Mouse (Mus musculus): ENCODE results near the gene Pcbd2. TPM values are rescaled to one million over a fixed set of nuclear protein-coding genes. Genes with fewer than 3 reads are reported as not detected.

Gene Pcbd2
- polyA plus RNA-seq, 1 experiment from 2014 or later, result 71.8 TPM

DNA sequence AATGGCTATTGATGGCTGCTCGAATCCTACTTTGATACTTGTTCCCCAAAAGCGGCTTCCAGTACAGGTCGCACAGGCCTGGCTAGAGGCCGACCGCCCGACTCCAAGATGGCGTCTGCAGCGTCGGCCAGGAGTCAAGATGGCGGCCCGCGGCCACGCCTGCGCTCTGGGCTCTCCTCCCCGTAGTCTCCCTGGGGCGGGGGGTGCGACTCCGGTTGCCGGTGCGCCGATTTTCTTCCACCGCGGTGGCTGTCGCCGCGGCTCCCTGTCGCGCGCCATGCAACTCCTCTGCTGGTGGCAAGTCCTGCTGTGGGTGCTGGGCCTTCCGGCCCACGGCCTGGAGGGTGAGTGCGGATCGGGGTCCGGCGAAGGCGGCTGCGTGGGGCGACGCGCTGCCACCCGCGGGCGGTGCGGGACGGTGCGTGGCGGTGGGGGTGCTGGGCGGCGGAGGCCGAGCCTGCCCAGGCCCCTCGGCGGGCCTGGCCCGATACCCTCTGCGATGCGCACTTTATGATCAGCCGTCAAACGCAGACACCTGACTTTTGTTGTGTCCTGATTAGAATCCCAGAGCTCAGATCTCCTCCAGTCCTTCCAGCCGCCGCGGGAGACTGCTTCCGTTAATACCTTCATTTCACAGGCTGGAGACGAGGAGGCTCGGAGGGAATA is 12.5 kb upstream of the Pcbd2 start, which contains the start of gene Txndc15:
Gene Txndc15 (plus strand): TSS at position 150 of the 666 bp plus-strand sequence.
- Histone ChIP-seq H3K27me3 (replicated peaks) (no peaks in the 10 kb centered on the region), H3K36me3 (peaks cover 7% of the 10 kb centered on the region), H3K9me3 (no peaks in the 10 kb centered on the region), H3K9ac (peak within 1 kb of the TSS; percentile 95), H3K27ac (peak within 1 kb of the TSS; percentile 82), H3K4me2 (replicated peaks) (peak within 1 kb of the TSS; percentile 71), H3K4me3 (replicated peaks) (peak within 1 kb of the TSS; percentile 95), H3K4me1 (replicated peaks) (0 out of 2 replicates have a peak, but pooled peaks cover 3% of the 10 kb centered on the region)
- peak; percentile 97 for ATAC-seq
- under 1% methylated on average over 61 of the region's 63 CpGs for WGBS

DNA sequence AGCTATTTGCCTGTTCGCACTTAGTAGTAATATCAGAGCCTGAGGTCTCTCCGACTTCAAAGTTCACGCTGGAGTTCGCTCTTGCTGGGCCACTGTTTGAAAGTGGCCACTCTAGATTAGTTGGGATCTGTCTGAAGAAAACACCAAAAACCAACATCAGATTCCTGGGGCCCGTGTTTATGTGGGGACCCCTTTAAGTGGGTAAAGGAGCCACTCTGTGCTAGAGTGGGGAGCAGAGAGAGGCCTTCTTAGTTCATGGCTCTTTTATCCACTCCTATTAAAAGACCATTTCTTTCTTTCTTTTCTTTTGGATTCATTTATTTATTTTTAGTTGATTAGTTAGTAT is 12.0 kb upstream of the Pcbd2 start:
- H3K27me3 ChIP-seq (replicated peaks), result no peaks in the 10 kb centered on the region
- no peaks in the 10 kb centered on the region for H3K9me3 ChIP-seq
- H3K36me3 ChIP-seq, result peaks cover 12% of the 10 kb centered on the region
- peak; percentile 1; the same call in 1 of the 2 replicates for ATAC-seq
- peak overlapping the region; percentile 95 for H3K4me3 ChIP-seq (replicated peaks)
- WGBS, result 11% methylated on average over 5 of the region's 5 CpGs
- H3K27ac ChIP-seq, result peak overlapping the region; percentile 82
- H3K4me2 ChIP-seq (replicated peaks), result peak overlapping the region; percentile 71
- 0 out of 2 replicates have a peak, but pooled peaks cover 3% of the 10 kb centered on the region for H3K4me1 ChIP-seq (replicated peaks)
- peak overlapping the region; percentile 95 for H3K9ac ChIP-seq

DNA sequence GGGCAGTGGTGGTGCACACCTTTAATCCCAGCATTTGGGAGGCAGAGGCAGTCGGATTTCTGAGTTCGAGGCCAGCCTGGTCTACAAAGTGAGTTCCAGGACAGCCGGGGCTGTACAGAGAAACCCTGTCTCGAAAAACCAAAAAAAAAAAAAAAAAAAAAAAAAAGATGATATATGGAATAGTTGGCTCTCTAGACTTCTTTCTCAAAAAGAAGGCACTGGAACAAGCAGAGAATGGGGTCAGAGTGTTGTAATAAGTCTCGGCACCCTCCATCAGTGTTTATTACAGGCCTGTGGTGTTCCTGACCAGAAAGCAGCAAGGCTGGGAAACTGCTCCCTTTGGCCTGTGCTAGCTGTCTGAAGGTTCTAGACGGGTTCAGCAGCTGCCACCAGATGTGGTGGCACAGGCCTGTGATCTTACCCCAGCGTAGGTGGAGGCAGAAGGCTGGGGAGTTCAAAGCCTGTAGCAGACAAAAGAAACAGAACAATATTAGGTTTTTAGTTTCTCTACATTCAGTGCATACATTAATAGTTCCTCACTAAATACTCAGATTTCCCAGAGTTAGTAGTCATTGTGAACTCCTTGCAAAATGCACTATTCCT is 11.2 kb upstream of the Pcbd2 start:
- no peak for ATAC-seq
- 80% methylated on average over 7 of the region's 7 CpGs for WGBS
- no peak overlapping the region for H3K9ac ChIP-seq
- no peak overlapping the region; the same call in 1 of the 2 replicates for H3K4me3 ChIP-seq (replicated peaks)
- H3K9me3 ChIP-seq, result no peaks in the 10 kb centered on the region
- no peak overlapping the region for H3K4me2 ChIP-seq (replicated peaks)
- no peaks in the 10 kb centered on the region for H3K27me3 ChIP-seq (replicated peaks)
- no peak overlapping the region for H3K27ac ChIP-seq
- H3K36me3 ChIP-seq, result peaks cover 16% of the 10 kb centered on the region
- 0 out of 2 replicates have a peak, but pooled peaks cover 3% of the 10 kb centered on the region for H3K4me1 ChIP-seq (replicated peaks)

DNA sequence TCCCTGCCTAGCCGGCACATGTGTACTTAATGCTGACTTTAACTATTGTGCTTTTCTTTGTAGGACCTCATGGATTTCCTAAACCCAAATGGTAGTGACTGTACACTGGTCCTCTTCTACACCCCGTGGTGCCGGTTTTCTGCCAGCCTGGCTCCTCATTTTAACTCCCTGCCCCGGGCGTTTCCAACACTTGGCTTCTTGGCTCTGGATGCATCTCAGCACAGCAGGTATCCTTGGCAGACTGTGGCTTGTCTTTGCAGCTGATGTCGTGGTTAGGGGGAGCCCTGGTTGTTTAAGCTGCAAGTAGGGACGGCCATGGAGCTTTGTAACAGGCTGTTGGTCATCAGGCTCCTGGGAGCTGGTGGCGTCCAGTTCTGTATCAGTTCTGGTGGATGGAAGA is 5.7 kb upstream of the Pcbd2 start:
- 79% methylated on average over 8 of the region's 8 CpGs for WGBS
- H3K4me2 ChIP-seq (replicated peaks), result no peak overlapping the region
- H3K36me3 ChIP-seq, result peaks cover 20% of the 10 kb centered on the region
- no peak overlapping the region for H3K27ac ChIP-seq
- no peak for ATAC-seq
- H3K9ac ChIP-seq, result no peak overlapping the region
- H3K27me3 ChIP-seq (replicated peaks), result no peaks in the 10 kb centered on the region
- no peak overlapping the region for H3K4me3 ChIP-seq (replicated peaks)
- H3K4me1 ChIP-seq (replicated peaks), result no peaks in the 10 kb centered on the region
- H3K9me3 ChIP-seq, result no peaks in the 10 kb centered on the region

DNA sequence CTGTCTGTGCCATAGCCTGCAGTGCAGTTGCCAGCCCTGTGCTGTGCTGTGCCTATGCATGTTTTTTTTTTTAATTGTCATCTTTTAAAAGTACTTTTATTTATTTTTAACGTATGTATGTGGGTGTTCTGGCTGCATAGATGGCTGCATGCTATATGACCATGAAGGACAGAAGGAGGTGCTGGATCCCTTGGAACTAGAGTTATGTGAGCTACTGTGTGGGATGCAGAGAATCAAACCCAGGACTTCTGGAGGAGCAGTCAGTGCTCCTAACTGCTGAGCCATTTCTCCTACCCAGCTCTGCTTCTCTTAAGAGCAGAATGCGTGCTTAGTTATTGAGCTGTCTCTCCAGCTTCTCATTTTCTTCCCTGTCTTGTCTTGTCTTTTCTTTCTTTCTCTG is 5.2 kb upstream of the Pcbd2 start:
- ATAC-seq, result no peak
- peaks cover 20% of the 10 kb centered on the region for H3K36me3 ChIP-seq
- H3K27me3 ChIP-seq (replicated peaks), result no peaks in the 10 kb centered on the region
- no peak overlapping the region for H3K4me3 ChIP-seq (replicated peaks)
- no peaks in the 10 kb centered on the region for H3K4me1 ChIP-seq (replicated peaks)
- H3K9ac ChIP-seq, result no peak overlapping the region
- 90% methylated on average over 2 of the region's 2 CpGs for WGBS
- no peaks in the 10 kb centered on the region for H3K9me3 ChIP-seq
- no peak overlapping the region for H3K4me2 ChIP-seq (replicated peaks)
- no peak overlapping the region for H3K27ac ChIP-seq

DNA sequence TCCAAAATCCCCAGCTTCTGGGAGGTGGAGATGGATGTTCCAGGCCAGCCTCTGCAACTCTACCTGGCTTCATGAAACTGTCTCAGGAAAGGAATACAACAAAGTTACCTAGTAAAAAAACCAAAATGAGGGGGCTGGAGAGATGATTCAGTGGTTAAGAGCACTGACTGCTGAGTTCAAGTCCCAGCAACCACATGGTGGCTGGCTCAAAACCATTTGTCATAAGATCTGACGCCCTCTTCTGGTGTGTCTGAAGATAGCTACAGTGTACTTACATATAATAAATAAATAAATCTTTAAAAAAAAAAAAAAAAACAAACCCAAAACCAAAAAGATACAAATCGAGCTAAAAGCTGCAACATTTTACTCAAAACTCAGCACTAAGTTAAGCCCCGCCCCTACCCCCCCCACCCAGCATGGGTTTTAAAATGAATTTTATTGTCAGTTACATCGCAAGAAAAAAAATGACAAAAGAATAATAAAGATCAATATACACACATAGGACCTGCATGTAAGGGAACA is 509 bp upstream of the Pcbd2 start:
- no peaks in the 10 kb centered on the region for H3K4me1 ChIP-seq (replicated peaks)
- peaks cover 2% of the 10 kb centered on the region; the same call in 1 of the 2 replicates for H3K36me3 ChIP-seq
- H3K9ac ChIP-seq, result peak overlapping the region; percentile 75
- WGBS, result 4% methylated on average over 4 of the region's 4 CpGs
- peak overlapping the region; percentile 70 for H3K4me2 ChIP-seq (replicated peaks)
- H3K4me3 ChIP-seq (replicated peaks), result peak overlapping the region; percentile 66
- H3K27me3 ChIP-seq (replicated peaks), result no peaks in the 10 kb centered on the region
- ATAC-seq, result no peak
- H3K27ac ChIP-seq, result peak overlapping the region; percentile 99
- no peaks in the 10 kb centered on the region for H3K9me3 ChIP-seq

DNA sequence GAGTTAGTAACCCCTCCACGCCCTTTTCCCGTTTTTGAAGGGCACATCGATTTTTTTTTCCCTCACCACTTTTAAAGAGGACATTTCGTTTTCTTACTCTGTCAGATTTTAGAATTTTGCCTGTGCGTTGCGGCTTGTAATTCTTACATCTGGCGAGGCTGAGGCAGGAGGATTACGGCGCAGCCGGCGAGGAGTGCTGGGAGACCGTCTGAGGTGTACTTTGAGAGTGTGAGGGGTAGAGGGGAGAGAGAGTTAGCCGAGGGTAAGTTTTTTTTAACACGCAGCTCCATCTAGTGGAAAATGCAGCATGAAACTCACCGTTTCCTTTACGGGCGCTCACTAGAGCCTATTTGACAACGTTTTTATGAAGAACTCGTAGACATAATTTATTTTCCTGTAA is 671 bp downstream of the Pcbd2 start:
- H3K4me1 ChIP-seq (replicated peaks), result no peaks in the 10 kb centered on the region
- H3K4me2 ChIP-seq (replicated peaks), result peak overlapping the region; percentile 70
- H3K27me3 ChIP-seq (replicated peaks), result no peaks in the 10 kb centered on the region
- H3K4me3 ChIP-seq (replicated peaks), result peak overlapping the region; percentile 66
- 2% methylated on average over 19 of the region's 19 CpGs for WGBS
- no peaks in the 10 kb centered on the region for H3K9me3 ChIP-seq
- ATAC-seq, result peak; percentile 85
- peak overlapping the region; percentile 75 for H3K9ac ChIP-seq
- H3K27ac ChIP-seq, result peak overlapping the region; percentile 99
- no peaks in the 10 kb centered on the region; the same call in 1 of the 2 replicates for H3K36me3 ChIP-seq

DNA sequence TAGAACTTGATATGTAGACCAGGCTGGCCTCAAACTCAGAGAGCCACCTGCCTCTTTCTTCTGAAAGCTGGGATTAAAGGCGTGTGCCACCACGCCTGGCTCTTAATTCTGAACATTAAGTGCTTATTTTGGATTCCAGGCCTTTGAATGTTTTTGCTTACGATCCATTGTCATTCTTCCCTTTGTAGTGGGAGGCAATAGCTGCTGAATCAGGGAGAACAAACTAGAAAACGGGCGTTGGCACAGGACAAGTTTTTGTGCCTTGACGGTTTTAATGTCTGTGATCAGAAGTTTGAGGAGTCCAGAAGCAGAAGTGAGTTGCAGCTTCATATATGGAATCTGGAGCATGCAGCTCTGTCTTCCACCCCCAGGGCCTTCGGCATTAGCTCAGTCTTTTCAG is 3.5 kb downstream of the Pcbd2 start:
- H3K4me1 ChIP-seq (replicated peaks), result no peaks in the 10 kb centered on the region
- no peak overlapping the region for H3K4me2 ChIP-seq (replicated peaks)
- no peaks in the 10 kb centered on the region for H3K9me3 ChIP-seq
- no peaks in the 10 kb centered on the region for H3K27me3 ChIP-seq (replicated peaks)
- no peak overlapping the region for H3K27ac ChIP-seq
- no peak for ATAC-seq
- H3K36me3 ChIP-seq, result no peaks in the 10 kb centered on the region; the same call in 1 of the 2 replicates
- H3K9ac ChIP-seq, result no peak overlapping the region
- WGBS, result 89% methylated on average over 7 of the region's 7 CpGs
- H3K4me3 ChIP-seq (replicated peaks), result no peak overlapping the region

DNA sequence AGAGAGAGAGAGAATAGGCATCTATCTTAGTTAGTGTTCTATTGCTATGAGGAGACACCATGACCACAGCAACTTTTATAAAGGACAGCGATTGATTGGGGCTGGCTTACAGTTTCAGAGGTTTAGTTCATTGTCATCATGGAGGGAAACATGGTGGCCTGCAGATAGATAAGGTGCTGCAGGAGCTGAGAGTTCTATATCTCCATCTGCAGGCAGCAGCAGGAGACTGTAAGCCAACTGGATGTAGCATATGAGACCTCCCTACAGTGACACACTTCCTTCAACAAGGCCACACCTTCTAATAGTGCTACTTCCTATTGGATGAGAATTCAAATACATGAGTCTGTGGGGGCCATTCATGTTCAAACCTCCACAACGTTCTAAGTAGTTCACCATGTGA is 5.0 kb downstream of the Pcbd2 start:
- no peak overlapping the region for H3K9ac ChIP-seq
- H3K27me3 ChIP-seq (replicated peaks), result no peaks in the 10 kb centered on the region
- no peaks in the 10 kb centered on the region for H3K36me3 ChIP-seq
- 82% methylated on average over 2 of the region's 2 CpGs for WGBS
- no peak overlapping the region for H3K4me3 ChIP-seq (replicated peaks)
- no peaks in the 10 kb centered on the region for H3K4me1 ChIP-seq (replicated peaks)
- no peak overlapping the region for H3K27ac ChIP-seq
- H3K4me2 ChIP-seq (replicated peaks), result no peak overlapping the region
- no peaks in the 10 kb centered on the region for H3K9me3 ChIP-seq
- no peak for ATAC-seq

DNA sequence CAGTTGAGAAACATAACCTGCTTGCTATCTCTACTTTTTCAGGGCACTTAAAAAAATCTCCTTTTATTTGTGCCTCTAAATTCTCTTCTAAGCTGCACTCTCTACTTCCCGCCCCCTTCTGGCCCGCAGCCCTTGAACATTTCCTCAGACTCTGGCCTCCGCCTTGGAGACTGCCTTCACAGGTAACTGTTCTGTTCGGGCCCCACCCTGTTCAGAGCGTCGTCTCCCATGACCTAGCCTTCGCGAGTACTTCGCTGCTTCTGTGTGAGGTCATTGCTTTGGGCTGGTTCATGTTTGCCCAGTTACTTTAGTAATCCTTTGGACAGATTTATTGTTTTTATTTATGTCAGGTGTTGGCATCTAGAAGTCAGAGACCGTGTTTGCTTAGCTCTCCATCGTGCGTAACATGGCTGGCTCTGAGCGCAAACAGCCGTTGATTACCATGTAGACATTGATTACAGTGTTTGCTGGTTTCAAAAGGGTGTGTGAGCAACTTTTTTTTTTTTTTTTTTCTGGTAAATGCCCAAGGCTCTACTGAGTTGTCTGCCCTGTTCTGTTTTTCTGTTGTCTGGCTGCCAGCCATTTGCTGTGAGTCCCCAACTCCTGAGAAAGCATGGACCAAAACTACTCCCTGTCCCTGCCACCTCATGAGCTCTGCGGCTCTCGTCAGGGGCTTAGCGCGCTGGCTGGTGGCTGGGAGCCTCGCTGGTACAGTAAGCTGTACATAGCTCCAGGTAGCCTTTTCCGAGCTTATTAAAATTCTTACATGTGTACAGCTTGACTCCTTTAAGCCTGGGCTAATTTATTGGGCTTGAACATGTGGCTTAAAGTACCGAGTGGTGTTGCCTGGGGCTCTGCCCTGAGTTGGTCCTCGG is 6.7 kb downstream of the Pcbd2 start:
- no peak overlapping the region for H3K27ac ChIP-seq

DNA sequence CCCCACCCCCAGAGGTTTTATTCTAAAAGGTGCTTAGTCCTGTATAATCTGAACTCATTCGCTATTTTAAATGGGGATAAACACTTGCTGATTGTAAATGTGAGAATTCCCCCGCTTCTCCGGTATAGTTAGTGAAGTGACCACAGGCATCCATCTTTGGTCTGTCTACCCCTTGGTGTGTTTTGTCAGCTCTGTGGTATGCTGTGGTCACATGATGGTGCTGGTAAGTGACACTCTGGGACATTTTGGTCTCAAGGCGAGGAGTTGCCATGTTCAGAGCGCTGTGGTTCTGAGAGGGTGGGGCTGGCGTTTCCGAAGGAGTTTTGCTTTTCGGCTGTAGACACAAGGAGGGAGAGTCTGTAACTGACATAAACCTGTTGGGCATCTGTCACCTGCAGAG is 10.7 kb downstream of the Pcbd2 start:
- 87% methylated on average over 8 of the region's 8 CpGs for WGBS
- no peaks in the 10 kb centered on the region for H3K36me3 ChIP-seq
- no peaks in the 10 kb centered on the region for H3K9me3 ChIP-seq
- no peaks in the 10 kb centered on the region for H3K27me3 ChIP-seq (replicated peaks)
- no peak for ATAC-seq
- no peak overlapping the region for H3K4me3 ChIP-seq (replicated peaks)
- H3K27ac ChIP-seq, result no peak overlapping the region
- H3K9ac ChIP-seq, result no peak overlapping the region
- no peaks in the 10 kb centered on the region for H3K4me1 ChIP-seq (replicated peaks)
- H3K4me2 ChIP-seq (replicated peaks), result no peak overlapping the region

More for the DNA sequence above, 6.7 kb downstream of the Pcbd2 start:
- WGBS, result 60% methylated on average over 22 of the region's 22 CpGs
- H3K9ac ChIP-seq, result no peak overlapping the region
- no peaks in the 10 kb centered on the region for H3K27me3 ChIP-seq (replicated peaks)
- H3K4me1 ChIP-seq (replicated peaks), result no peaks in the 10 kb centered on the region
- no peaks in the 10 kb centered on the region for H3K36me3 ChIP-seq
- no peak overlapping the region for H3K4me3 ChIP-seq (replicated peaks)
- no peak overlapping the region for H3K4me2 ChIP-seq (replicated peaks)
- no peaks in the 10 kb centered on the region for H3K9me3 ChIP-seq
- peak; percentile 87 for ATAC-seq

DNA sequence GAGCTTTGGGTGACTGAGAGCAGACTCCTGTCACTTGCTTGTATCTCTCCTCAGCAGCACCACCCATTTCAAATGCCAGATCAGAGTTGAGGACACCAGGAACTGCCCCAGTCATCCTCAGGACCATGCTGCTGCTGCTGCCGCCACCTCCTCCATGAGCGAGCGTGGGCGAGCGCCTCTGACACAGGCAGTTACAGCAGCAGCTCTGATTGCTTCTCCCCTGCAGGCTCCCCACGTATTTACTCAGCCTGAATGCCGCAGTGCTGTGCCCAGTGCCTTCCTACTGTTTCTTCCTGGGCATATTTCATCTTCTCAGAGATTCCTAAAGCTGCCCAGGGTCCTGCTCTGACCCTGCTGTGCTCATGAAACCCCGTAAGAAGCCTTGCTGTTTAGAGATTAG is 15.1 kb downstream of the Pcbd2 start:
- Histone ChIP-seq H3K9me3 (no peaks in the 10 kb centered on the region), H3K27ac (no peak overlapping the region), H3K4me1 (replicated peaks) (no peaks in the 10 kb centered on the region), H3K4me2 (replicated peaks) (no peak overlapping the region), H3K27me3 (replicated peaks) (no peaks in the 10 kb centered on the region), H3K9ac (no peak overlapping the region), H3K4me3 (replicated peaks) (no peak overlapping the region), H3K36me3 (no peaks in the 10 kb centered on the region)
- ATAC-seq, result no peak
- WGBS, result 69% methylated on average over 8 of the region's 8 CpGs

Measured in intestine, embryonic 15.5 days (tissue).